Mouse (Mus musculus): ENCODE measurements at regions not wholly inside any gene's neighbourhood (a gene's known extent, or its start where the extent isn't known, plus 50 kb on each side); places are given as distances from the start of the nearest gene placed in this dataset.
A peak's percentile ranks its signal among the peaks of the same experiment; 100 is the strongest.
"Not testable (repeated sequence)": the region's sequence is repeated elsewhere in the genome, so short reads cannot be mapped to it uniquely, and the experiment has no call there.

- DNase-seq (ENCODE audit: low spot score in 2 of 2) = not testable (repeated sequence)
Observed at GRCm38 (mm10) chr10:29044781-29045180, 58.7 kb upstream of the 2310057J18Rik start.

GRCm38 (mm10) chr10:29087823-29088222 lies 55.8 kb upstream of the Soga3 start:
- peak in 1 of 2 experiments; percentile 29 for DNase-seq (ENCODE audit: low spot score in 2 of 2)

Data from cerebellum, postnatal 4 days (tissue).